Mouse (Mus musculus) left cerebral cortex, postnatal 14 days (tissue): ENCODE results near the gene Vwa5b1. TPM values are rescaled to one million over a fixed set of nuclear protein-coding genes. Genes with fewer than 3 reads are reported as not detected.

Source experiments
- DNase-seq, 2 experiments: peaks; one replicate each; pipeline ENCODE4 v3.0.0; 2021 to 2022; ENCODE audit warnings: low spot score in 2 of 2, mixed read lengths in 1 of 2
- intact Hi-C: fragments of 180-260 bp; cut with DNase I; formaldehyde crosslinking; loops from one replicate; pipeline ENCODE4 v1.15.1; 2025
- total RNA-seq, 2 experiments: library from RNA; stranded (reverse); gene quantifications; 2 replicates each; pipeline ENCODE4 v1.2.3; 2021

Gene Vwa5b1
- total RNA-seq, 2 experiments from 2014 or later = 3.1 to 4.3 TPM

DNA sequence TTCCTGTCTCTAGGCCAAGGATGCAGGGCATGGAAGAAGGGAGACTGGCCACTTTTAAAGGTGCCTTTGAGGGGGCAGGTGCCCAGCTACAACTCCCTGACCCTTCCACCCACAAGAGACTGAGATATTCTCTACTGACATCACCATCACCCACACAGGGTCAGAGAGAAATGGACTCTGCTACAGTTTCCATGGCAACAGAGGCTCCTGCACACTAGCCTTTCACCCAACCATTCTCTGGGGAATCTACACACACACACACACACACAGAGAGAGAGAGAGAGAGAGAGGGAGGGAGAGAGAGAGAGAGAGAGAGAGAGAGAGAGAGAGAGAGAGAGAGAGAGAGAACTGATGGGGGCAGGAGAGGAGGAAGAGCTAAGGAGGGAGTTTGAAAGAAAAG, 50.7 kb downstream of the Vwa5b1 start:
- no peak for DNase-seq
- intact Hi-C loops = no loop called here

DNA sequence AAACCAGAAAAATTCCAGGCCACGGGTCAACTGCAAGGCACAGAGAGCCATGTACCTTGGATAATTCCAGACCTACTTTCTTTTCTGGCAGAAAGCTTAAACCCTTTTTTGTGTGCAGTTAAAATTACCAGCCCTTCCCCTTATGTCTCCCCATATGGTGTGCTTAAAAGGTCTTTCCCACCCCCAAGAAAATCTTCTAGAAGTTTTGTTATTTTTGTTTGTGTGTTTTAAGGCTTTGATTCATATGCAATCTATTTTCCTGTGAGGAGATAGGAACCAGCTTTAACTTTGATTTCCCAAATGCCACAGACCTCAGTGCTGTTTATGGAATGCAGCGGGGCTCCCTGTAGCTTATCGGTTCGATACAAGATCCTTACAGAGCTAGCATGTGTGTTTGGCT, 53.2 kb downstream of the Vwa5b1 start:
- DNase-seq = peak in 1 of 2 experiments; percentile 46
- intact Hi-C loops = no loop called here

DNA sequence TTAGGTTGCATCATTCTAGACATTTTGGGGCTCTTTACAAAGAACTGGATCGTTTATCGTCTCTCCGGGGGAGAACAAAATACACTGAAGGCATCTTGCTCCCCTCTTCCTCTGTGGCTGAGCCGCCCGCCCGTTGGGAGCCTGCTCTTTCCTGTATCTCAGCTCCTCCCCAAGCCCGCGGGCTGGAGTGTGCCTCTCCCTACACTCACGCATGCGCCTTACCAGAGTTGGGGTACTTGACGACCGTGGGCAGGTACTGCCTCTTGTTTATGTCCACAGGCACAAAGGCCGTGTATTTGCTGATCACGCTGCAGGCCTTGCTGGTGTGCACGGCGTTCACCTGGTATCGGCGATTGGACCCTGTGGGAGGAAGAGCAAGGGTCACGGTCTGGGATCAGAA, 57.3 kb downstream of the Vwa5b1 start:
- DNase-seq = no peak
- intact Hi-C loops = no loop called here

DNA sequence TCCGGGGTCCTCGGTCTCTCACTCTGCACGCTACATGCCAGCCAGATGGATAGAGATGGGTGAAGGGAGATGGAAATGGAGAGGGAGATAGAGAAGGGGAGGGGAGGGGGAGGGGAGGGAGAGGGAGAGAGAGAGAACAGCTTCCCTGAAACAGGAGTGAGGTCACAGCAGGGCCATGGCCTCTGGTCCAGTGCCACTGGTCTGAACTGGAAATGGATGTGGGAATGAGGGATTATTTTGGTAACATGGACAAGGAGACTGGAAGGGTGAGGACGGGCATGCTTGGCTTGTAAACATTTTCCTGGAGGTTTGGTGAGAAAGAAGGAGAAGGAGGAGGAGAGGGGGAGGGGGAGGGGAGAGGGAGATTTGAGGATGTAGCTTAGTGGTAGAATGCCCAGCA, 59.0 kb downstream of the Vwa5b1 start:
- no peak for DNase-seq
- intact Hi-C loops = no loop called here

DNA sequence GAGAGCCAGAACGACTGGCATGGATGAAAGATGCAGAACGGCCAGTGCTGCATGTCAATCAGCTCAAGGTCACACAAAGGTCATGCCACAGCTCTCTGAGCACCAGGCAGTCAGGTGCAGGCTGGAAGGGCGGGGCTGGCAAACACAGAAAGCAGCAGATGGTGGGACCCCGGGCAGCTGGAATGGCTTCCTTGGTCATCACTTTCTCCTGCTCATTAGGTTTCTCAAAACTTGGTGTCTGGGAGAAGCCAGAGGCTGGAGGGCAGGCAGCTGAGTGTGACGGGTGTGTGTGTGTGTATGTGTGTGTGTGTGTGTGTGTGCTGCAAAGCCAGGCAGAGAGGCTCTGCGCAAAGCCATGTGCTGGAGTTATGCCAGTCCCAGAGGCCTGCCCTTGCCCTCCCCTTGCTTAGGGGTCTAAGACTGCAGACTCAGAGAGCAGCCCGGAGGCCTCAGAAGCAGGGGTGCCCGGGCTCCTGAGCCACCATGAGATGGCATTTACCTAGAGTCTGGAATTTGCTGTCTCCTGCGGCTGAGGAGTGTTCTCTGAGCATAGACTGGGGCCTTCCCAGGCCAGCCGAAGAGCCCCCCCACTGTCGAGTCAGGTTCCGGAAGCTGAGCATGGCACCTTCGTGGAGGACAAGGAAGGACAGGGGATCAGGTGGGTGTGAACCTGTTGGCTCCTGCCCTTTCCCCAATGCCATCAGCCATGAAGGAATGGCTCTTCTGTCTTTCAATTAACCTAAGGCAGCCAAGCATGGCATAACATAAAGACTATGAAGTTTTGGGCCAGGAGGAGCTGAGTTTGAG, 60.7 kb downstream of the Vwa5b1 start:
- DNase-seq = no peak
- intact Hi-C loops = no loop called here

DNA sequence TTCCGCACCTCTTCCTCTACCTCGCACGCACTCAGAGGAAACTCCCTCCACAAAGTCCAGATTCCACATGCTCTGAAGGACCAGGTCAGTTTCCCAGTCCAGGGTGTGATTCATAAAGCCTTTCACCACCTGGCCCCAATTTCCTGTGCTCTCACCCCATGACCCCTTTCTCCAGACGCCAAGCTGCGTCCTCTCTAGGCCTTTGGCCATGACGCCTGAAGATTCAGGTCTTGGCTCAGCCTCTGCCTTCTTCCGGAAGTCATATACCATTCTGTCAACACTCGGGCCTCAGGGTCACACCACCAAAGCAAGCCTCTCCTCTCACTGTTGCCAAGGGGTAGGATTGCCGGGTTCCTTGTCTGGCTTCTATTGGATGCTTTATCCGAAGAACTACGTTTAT, 65.8 kb downstream of the Vwa5b1 start:
- DNase-seq = no peak
- intact Hi-C loops = no loop called here

DNA sequence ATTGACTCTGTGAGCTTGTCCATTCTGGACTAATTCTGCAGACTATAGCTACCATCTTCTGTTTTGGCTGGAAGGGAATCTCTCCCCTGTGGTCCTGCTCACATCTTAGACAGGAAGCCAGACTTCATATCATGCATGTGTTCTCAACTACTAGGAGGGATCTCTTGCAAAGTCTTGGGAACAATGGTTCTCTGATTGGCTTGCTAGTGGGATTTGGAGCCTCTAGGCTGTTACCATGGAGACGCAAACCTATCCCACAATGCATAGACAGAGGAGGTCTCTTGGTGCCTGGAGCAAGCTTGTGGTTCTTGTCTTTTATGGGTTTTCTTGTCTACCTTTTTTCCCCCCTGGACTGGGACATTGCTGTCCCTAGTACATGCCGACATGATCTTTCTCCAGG, 67.4 kb downstream of the Vwa5b1 start:
- peak in 1 of 2 experiments; percentile 72 for DNase-seq
- intact Hi-C loops = no loop called here

DNA sequence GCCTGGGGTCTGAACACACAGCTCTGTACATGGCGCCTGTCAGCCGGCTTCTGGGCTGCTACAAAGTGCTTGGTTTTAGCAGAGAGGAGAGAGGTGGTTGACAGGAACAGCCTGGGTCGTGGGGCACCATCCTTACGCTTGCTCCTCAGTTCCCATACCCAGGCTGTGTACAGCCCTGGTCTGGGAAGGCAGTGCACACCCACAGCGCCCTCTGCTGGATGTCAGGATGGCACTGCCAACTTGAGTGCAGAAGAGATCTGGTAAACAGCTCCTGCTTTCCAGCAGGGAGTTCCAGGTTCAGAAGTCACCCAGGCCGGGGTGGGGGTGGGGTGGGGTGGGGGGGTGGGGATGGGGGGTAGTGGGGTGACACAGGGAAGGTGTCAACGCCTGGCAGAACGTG, 73.7 kb downstream of the Vwa5b1 start:
- DNase-seq = peak; percentile 93
- intact Hi-C loops = loop anchor here (2.0 to 5.0 kb wide), 3 partner anchors 55 to 140 kb away; no protein-coding TSS in a partner anchor

DNA sequence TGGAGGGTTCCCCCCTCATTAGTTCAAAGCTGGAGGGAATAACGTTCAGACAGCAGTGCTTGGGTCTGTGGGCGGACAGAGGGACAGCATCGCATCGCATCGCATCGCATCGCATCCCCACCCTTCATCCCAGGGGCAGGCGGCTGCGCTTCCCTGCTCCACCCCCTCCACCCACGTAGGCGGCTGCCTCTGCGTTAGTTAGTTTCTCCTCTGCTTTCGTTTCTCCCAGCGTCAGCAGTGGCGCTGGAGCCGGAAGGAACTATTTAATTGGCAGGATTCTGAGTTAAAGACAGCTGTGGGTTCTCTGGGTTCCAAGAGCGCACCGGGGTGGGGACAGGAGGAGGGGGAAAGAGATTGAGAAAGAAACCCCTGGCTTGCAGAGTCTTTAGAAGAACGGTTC, 80.2 kb downstream of the Vwa5b1 start:
- intact Hi-C loops = no loop called here

DNA sequence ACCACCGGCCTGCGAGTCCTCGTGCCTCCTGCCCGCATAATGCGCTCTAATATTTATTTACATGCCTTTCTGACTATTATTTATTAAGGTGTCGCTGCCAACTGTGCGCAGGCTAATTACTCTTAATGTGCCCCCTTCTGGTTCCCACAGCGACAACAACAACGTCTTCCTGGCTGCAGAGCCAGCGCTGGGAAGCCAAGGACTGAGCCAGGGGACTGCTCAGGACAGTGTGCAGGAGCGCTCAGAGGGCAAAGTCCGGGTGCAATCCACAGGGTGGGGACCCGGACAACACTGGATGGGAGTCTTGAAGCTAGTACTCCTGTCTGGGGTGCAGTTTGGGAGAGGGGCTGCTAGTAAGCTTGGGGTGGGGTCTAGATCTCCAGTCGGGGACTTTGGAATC, 80.8 kb downstream of the Vwa5b1 start:
- intact Hi-C loops = loop anchor here (5.0 kb wide), 1 partner anchor 93 kb away; no protein-coding TSS in a partner anchor
- DNase-seq = no peak

More for the DNA sequence above, 80.2 kb downstream of the Vwa5b1 start:
- DNase-seq = peak in 1 of 2 experiments; percentile 62

DNA sequence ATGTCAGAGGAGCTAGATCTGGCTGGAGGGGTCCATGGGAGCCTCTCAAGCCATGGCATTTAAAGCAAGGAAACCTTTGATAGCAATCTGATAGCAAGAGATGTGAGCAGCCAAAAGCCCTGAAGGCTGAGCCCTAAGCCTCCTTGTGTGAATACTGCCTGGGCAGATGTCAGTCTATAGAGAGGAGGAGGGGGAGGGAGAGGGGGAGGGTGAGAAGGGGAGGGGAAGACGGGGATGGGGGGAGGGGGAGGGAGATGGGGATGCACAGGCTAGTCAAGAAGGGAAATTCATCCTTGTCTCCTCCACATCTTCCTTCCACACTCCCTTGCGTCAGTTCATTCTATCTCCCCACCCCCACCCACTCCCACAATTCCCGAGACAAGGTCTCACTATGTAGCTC, 81.4 kb downstream of the Vwa5b1 start:
- no peak for DNase-seq
- intact Hi-C loops = loop anchor here (5.0 kb wide), 1 partner anchor 92 kb away; no protein-coding TSS in a partner anchor

DNA sequence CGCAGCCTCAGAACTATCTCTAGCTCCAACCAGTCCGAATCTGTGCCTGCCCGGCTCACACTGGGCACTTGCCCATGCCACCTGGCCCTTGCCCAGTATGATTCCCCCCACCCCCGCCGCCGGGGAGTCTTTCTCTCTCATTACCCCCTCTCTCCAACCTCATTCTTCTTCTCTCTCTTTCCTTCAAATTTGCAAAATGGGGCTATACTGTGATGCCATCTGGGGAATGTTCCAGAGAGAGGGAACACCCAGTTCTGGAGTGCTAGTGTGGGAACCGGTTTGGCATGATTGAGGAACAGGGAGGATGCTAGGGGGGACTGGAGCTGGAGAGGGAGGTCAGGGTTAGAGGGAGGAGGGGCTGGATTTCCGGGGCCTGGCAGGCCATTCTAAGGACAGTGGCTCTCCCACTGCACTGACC, 82.2 kb downstream of the Vwa5b1 start:
- peak; percentile 66 to 79 for DNase-seq

DNA sequence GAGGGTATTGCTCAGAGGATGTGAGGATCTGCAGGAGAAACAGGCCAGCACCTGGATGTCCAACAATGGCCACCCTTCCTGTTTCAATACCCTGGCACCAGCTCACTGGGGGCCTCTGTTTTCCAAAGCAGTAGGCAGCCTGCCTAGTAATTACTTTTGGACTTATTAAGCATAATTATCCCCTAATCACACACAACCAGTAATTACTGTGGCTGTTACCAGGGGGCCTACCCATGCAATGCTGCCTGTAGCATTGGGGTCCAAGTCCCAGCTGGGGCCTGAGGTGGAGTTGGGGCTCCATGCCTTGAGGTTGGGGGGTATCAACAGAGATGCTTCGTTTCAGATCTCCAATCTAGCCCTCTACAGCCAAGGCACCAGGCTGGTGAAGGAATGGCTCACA, 82.6 kb downstream of the Vwa5b1 start:
- DNase-seq = no peak
- intact Hi-C loops = loop anchor here (5.0 kb wide), 1 partner anchor 91 kb away; no protein-coding TSS in a partner anchor

More for the DNA sequence above, 82.2 kb downstream of the Vwa5b1 start:
- intact Hi-C loops = loop anchor here (5.0 kb wide), 1 partner anchor 91 kb away; no protein-coding TSS in a partner anchor

DNA sequence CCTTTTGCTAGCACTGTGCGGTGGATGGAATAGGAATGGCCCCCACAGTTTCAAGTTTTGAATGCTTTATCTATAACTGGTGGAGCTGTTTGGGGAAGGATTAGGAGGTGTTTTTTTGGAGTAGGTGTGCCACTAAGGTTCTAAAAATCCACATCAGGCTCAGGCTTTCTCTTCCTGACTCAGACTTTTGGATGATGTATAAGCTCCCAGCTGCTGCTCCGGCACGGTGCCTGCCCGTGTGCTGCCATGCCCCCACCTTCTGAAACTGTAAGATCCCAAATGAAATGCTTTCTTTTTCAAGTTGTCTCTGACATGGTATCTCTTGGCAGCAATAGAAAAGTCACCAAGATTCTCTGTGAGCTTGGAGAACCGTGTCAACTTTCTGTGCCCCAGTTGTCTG, 84.1 kb downstream of the Vwa5b1 start:
- intact Hi-C loops = loop anchor here (5.0 kb wide), 1 partner anchor 89 kb away; no protein-coding TSS in a partner anchor
- DNase-seq = no peak

DNA sequence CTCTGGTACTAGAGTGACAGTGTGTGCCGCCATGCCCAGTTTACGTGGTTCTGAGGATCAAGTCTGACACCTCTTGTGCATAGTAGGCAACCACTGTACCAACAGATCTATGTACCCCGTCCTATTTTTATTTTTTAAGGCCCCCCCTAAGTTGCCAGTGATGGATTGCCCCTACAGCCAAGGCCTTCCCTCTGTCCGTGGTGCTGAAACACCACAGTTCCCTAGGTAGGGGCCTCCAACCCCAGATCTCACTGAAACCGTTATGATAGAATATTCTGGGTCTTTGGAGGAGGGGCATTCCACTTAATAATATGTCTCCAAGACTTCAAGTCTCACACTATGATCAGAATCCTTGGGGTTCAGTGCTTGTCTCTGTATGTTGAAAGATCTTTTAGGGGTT, 85.1 kb downstream of the Vwa5b1 start:
- DNase-seq = no peak
- intact Hi-C loops = loop anchor here (5.0 kb wide), 1 partner anchor 88 kb away; no protein-coding TSS in a partner anchor

DNA sequence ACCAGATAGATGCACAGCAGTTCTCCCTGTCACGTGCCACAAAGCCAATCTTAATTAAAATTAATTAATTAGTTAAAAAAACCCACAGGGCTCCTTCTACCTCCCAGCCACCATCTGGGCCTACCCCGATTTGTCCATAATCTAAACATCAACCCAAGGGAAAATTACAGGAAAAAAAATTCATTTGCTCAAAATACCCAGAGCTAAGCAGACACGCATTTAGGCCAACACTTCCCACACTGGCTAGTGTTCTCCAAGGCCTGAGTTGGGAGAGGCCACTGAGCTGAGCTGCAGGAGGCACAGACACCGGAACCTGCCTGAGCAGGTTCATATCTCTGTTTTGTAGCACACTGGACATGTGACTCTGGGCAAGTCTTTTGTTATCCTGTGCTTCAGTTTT, 86.7 kb downstream of the Vwa5b1 start:
- no peak for DNase-seq
- intact Hi-C loops = loop anchor here (5.0 kb wide), 1 partner anchor 42 kb away; no protein-coding TSS in a partner anchor

DNA sequence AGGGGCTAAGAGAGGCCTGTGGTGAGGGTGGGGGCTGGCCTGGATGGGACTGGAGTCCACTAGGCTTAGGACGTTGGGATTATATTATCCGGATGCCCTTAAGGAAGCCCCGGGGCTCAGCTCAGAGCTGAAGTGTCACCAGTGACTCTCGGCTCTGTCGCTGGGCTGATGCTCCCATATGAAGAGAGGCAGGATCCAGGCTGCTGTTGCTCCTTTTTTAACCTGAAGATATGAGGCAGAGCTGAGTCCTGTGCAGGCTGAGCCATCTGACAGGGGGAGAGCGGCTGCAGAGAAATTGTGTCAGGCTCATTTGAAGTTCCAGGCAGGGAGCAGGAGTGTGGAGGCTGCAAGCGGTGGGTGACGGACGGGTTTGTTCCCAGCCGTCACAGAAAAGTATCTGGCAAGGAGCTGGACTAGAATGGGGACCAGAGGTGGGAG, 87.5 kb downstream of the Vwa5b1 start:
- DNase-seq = peak; percentile 68 to 78
- intact Hi-C loops = loop anchor here (5.0 kb wide), 1 partner anchor 41 kb away; no protein-coding TSS in a partner anchor

DNA sequence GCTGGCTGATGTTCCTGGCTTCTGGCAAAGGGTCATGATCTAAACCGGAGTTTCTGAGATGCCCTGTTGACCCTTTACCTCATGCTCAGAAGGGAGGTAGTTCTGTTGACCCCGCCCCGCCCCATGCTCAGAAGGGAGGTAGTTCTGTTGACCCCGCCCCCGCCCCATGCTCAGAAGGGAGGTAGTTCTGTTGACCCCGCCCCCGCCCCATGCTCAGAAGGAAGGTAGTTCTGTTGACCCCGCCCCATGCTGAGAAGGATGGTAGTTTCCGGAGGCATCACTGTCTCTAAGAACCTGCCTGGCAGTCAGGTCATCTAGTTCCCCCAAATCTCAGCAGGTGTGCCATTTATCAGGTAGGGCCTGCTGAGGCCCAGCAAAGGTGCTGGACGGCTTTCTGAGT, 88.1 kb downstream of the Vwa5b1 start:
- intact Hi-C loops = loop anchor here (5.0 kb wide), 1 partner anchor 40 kb away; no protein-coding TSS in a partner anchor
- no peak for DNase-seq

DNA sequence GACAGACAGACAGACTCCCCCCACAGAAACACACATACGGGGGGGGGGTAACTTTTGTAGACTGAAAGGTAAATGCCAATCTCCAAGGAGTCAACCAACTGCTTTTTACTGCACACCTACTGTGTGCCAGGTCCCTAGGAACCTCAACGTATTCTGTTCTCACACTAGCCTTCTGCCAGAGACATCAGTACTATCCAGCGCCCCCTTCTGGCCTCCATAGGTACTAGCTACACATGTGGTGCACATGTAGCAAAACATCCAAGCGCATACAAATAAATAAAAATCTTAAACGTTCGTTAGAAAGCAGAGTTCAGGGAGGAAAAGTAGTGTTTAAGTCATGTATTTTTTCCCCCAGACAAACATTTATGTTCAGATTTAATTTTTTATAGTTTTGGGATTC, 88.6 kb downstream of the Vwa5b1 start:
- peak in 1 of 2 experiments; percentile 68 for DNase-seq
- intact Hi-C loops = loop anchor here (5.0 kb wide), 1 partner anchor 40 kb away; no protein-coding TSS in a partner anchor

DNA sequence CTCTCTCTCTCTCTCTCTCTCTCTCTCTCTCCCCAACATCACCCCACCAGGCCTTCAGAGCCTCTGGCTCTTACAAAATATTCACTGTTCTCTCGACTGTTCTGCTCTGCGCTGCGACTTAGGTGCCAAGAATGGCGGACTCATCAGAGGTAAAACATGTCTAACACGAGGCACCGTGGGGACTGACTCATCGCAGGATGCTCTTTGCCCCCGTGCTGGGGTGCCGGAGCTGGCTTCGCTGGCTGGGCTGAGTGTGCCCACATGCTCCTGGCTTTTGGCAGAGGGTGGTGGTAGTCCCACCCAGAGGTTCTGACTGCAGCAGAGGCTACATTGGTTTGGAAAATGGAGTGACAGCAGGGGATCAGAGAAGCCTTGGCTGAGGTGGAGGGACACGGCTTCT, 89.4 kb downstream of the Vwa5b1 start:
- DNase-seq = no peak
- intact Hi-C loops = loop anchor here (5.0 kb wide), 1 partner anchor 39 kb away; no protein-coding TSS in a partner anchor

DNA sequence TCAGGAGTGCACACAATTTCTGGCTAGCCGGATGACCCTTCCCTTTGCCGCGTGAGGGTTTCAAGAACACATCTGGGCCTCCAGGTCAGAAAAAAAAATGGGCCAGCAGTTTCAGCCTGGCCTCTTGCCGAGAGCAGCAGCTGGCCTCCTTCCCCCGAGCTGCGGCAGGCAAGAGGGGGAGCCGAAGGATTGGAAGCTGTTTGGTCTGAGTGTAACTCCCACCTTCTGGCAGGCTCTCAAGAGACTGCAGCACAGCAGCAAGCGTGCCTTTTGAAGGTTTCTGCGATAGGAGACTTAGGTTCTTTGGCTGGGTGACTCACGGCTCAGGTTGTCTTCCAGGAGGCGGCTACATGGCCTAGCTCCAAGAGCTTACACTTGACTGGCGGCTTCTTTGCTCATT, 92.5 kb downstream of the Vwa5b1 start:
- intact Hi-C loops = no loop called here
- DNase-seq = peak; percentile 72 to 89
